Mouse (Mus musculus): ENCODE measurements at regions not wholly inside any gene's neighbourhood (a gene's known extent, or its start where the extent isn't known, plus 50 kb on each side); places are given as distances from the start of the nearest gene placed in this dataset.

- TF ChIP-seq TAL1 (IDR thresholded peaks at IDR 0.05; ENCODE audit: low read length) (no peak), GATA1 (IDR thresholded peaks at IDR 0.05; ENCODE audit: low read length) (no peak)
Observed at GRCm38 (mm10) chr1:35981226-35981625, 87.0 kb upstream of the Hs6st1 start.

Measured in erythroblast, embryonic 14.5 days (primary cell).